Mouse (Mus musculus) liver, adult 2 months (tissue): Measurements from ENCODE around the gene Dus2.

Experiments
- CTCF ChIP-seq: fragments of 200-500 bp; IDR thresholded peaks from 2 replicates; pipeline ENCODE4 v1.5.1; 2011; ENCODE audit warnings: low read depth, low read length, control low read depth
- POLR2A ChIP-seq: fragments of 200-500 bp; IDR thresholded peaks from 2 replicates; pipeline ENCODE4 v1.6.1; 2011; ENCODE audit warnings: low read length, control low read depth; ENCODE audit not compliant: insufficient read depth; ENCODE audit errors: extremely low read depth

DNA sequence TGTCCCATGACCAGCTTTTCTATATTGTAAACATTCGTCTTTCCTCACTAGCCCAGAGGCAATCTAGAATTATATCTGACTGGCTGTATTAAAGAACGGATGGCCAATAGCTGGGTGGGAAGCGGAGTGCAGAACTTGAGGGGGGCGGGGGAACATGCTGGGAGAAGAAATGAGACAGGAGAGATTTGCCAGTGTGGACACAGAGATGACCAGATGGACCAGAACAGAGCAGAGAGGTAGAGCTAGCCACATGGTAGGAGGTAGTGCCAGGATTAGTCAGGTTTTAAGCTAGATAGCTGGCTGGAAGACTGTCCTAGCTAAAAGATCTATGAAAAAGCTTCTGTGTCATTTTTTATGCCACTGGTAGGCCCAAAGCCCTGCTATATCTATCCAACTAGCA is 10.8 kb downstream of the Dus2 start:
- TF ChIP-seq CTCF (no peak), POLR2A (no peak)
